22 mouse cellular contexts compared by ENCODE assay signal in genomic region chr17:72121660-72122059, GRCm38 (mm10).
A peak's percentile ranks its signal among the peaks of the same experiment; 100 is the strongest.
DNase-seq lines count a peak whose midpoint lies in the region; ATAC-seq and TF ChIP-seq lines count a peak whose summit lies in the region.
"Had no signal": no experiment of that assay in that cellular context is flagged by ENCODE, and none has a peak within 500 bp of the region (broad histone marks: within the 10 kb centered on the region; RNA-seq: fewer than 3 reads in every experiment).

No protein-coding gene starts in this region.

- H3K4me2 ChIP-seq in kidney, embryonic 14.5 days (replicated peaks; ENCODE audit: low read depth, low read length) = no peak overlapping the region
- H3K4me2 ChIP-seq in kidney, postnatal 0 days (ENCODE audit: low read length) = no peak overlapping the region
- H3K4me2 ChIP-seq: embryonic facial prominence, embryonic 13.5 days; embryonic facial prominence, embryonic 15.5 days; forebrain, embryonic 12.5 days had no signal

- no peaks in the 10 kb centered on the region for H3K36me3 ChIP-seq in kidney, embryonic 14.5 days (ENCODE audit: control insufficient read depth, insufficient read depth, low read length)
- no peaks in the 10 kb centered on the region for H3K36me3 ChIP-seq in kidney, postnatal 0 days (ENCODE audit: insufficient read depth, low read length)
- H3K36me3 ChIP-seq: embryonic facial prominence, embryonic 13.5 days; embryonic facial prominence, embryonic 15.5 days; forebrain, embryonic 10.5 days; forebrain, embryonic 12.5 days had no signal

- 94% methylated on average over 1 of the region's 1 CpGs for WGBS in kidney, embryonic 14.5 days
- 91% methylated on average over 1 of the region's 1 CpGs for WGBS in kidney, postnatal 0 days

- H3K9me3 ChIP-seq in kidney, embryonic 14.5 days (ENCODE audit: control insufficient read depth, low read length) = no peaks in the 10 kb centered on the region; the same call in 1 of the 2 replicates
- no peaks in the 10 kb centered on the region for H3K9me3 ChIP-seq in kidney, postnatal 0 days (replicated peaks; ENCODE audit: low read length)
- H3K9me3 ChIP-seq: embryonic facial prominence, embryonic 13.5 days; embryonic facial prominence, embryonic 15.5 days; forebrain, embryonic 10.5 days; forebrain, embryonic 12.5 days had no signal

- no peak overlapping the region for H3K27ac ChIP-seq in kidney, embryonic 14.5 days (ENCODE audit: low read depth, low read length)
- no peak overlapping the region for H3K27ac ChIP-seq in kidney, postnatal 0 days
- H3K27ac ChIP-seq: embryonic facial prominence, embryonic 13.5 days; embryonic facial prominence, embryonic 15.5 days; forebrain, embryonic 10.5 days; forebrain, embryonic 12.5 days had no signal

- no peaks in the 10 kb centered on the region for H3K4me1 ChIP-seq in kidney, embryonic 14.5 days (ENCODE audit: control insufficient read depth, insufficient read depth, low read length)
- H3K4me1 ChIP-seq in kidney, postnatal 0 days (replicated peaks; ENCODE audit: insufficient read depth, low read length) = no peaks in the 10 kb centered on the region
- H3K4me1 ChIP-seq: embryonic facial prominence, embryonic 13.5 days; embryonic facial prominence, embryonic 15.5 days; forebrain, embryonic 12.5 days had no signal

- no peak overlapping the region for H3K4me3 ChIP-seq in kidney, embryonic 14.5 days (ENCODE audit: low read length)
- H3K4me3 ChIP-seq in kidney, postnatal 0 days (replicated peaks; ENCODE audit: low read depth, low read length) = no peak overlapping the region
- H3K4me3 ChIP-seq: embryonic facial prominence, embryonic 13.5 days; embryonic facial prominence, embryonic 15.5 days; erythroblast, embryonic 14.5 days; forebrain, embryonic 10.5 days; forebrain, embryonic 12.5 days had no signal

- peak; percentile 9 for DNase-seq in kidney, adult 11 months
- DNase-seq in kidney, adult 8-10 months = peak; percentile 7 to 22
- no peak for DNase-seq in kidney, postnatal 25 days
- DNase-seq in kidney, postnatal 0 days (ENCODE audit: low spot score) = peak; percentile 12
- no peak for DNase-seq in kidney, adult 18-20 months
- DNase-seq: adrenal gland, adult 2 months; adrenal gland, postnatal 10 days; adrenal gland, postnatal 25 days; cerebellum, adult 11 months; cerebellum, adult 18-20 months; cerebellum, adult 8-10 months; cerebellum, adult 9-11 months; cerebellum, postnatal 14 days; cerebellum, postnatal 36 days; embryo, embryonic 11 days had no signal

- no peaks in the 10 kb centered on the region for H3K27me3 ChIP-seq in kidney, embryonic 14.5 days (ENCODE audit: control insufficient read depth, insufficient read depth, low read length)
- H3K27me3 ChIP-seq in kidney, postnatal 0 days (ENCODE audit: insufficient read depth, low read length) = no peaks in the 10 kb centered on the region
- H3K27me3 ChIP-seq: embryonic facial prominence, embryonic 13.5 days; embryonic facial prominence, embryonic 15.5 days; forebrain, embryonic 12.5 days had no signal

- no peak overlapping the region for H3K9ac ChIP-seq in kidney, embryonic 14.5 days (ENCODE audit: low read depth, low read length)
- no peak overlapping the region for H3K9ac ChIP-seq in kidney, postnatal 0 days (ENCODE audit: low read depth, low read length)
- H3K9ac ChIP-seq: embryonic facial prominence, embryonic 13.5 days; embryonic facial prominence, embryonic 15.5 days; forebrain, embryonic 12.5 days had no signal

- no peak for TF ChIP-seq CTCF in kidney, postnatal 0 days (IDR thresholded peaks at IDR 0.05; ENCODE audit: low read depth)

- no peak for ATAC-seq in kidney, embryonic 14.5 days (ENCODE audit: low FRiP score, low TSS enrichment)
- no peak for ATAC-seq in kidney, postnatal 0 days (replicated peaks; ENCODE audit: low FRiP score, low read depth)
- ATAC-seq: forebrain, embryonic 14.5 days had no signal

Comparison
In these comparisons a context has a peak if more than half of its experiments do, and no peak if none do; other contexts are left out.
1. DNase-seq: peak in kidney, adult 11 months (single experiment), kidney, adult 8-10 months (2 of 2) and kidney, postnatal 0 days (single experiment); none in kidney, postnatal 25 days (0 of 2) and kidney, adult 18-20 months (single experiment).